Mouse (Mus musculus) fat pad, adult 2 months (tissue): ENCODE data around the gene Flt3.

Experiments used
- DNase-seq: peaks from one replicate; pipeline ENCODE4 v3.0.0-alpha.2; 2011; ENCODE audit warnings: low read depth, low spot score; ENCODE audit errors: extremely low read depth

Flt3 gene

GRCm38 (mm10) chr5:147417986-147418385, 17.7 kb upstream of the Flt3 start:
- DNase-seq = no peak

GRCm38 (mm10) chr5:147410585-147410984, 10.3 kb upstream of the Flt3 start:
- DNase-seq = no peak

- DNase-seq = no peak
These were observed 8.4 kb upstream of the Flt3 start for GRCm38 (mm10) chr5:147408731-147409130.

- DNase-seq = no peak
These were observed 5.8 kb upstream of the Flt3 start for GRCm38 (mm10) chr5:147406135-147406534.

- no peak for DNase-seq
These were observed 2.2 kb upstream of the Flt3 start for GRCm38 (mm10) chr5:147402505-147402904.

- no peak for DNase-seq
These were observed 735 bp upstream of the Flt3 start for GRCm38 (mm10) chr5:147401024-147401423.

- no peak for DNase-seq
These were observed 253 bp upstream of the Flt3 start for GRCm38 (mm10) chr5:147400505-147400979.

GRCm38 (mm10) chr5:147395050-147395449, 5.2 kb downstream of the Flt3 start:
- DNase-seq = no peak

- no peak for DNase-seq
These were observed 7.5 kb downstream of the Flt3 start for GRCm38 (mm10) chr5:147392667-147393213.

- DNase-seq = no peak
These were observed 9.5 kb downstream of the Flt3 start for GRCm38 (mm10) chr5:147390772-147391171.

- DNase-seq = no peak
These were observed 11.2 kb downstream of the Flt3 start for GRCm38 (mm10) chr5:147389052-147389451.

GRCm38 (mm10) chr5:147388376-147389008, 11.8 kb downstream of the Flt3 start:
- no peak for DNase-seq

GRCm38 (mm10) chr5:147386865-147387264, 13.4 kb downstream of the Flt3 start:
- no peak for DNase-seq

GRCm38 (mm10) chr5:147381396-147381795, 18.9 kb downstream of the Flt3 start:
- no peak for DNase-seq

- no peak for DNase-seq
These were observed 20.8 kb downstream of the Flt3 start for GRCm38 (mm10) chr5:147379481-147379880.

GRCm38 (mm10) chr5:147370276-147370675, 30.0 kb downstream of the Flt3 start:
- DNase-seq = no peak

- no peak for DNase-seq
These were observed 32.1 kb downstream of the Flt3 start for GRCm38 (mm10) chr5:147368221-147368620.

- no peak for DNase-seq
These were observed 34.1 kb downstream of the Flt3 start for GRCm38 (mm10) chr5:147365995-147366765.

- no peak for DNase-seq
These were observed 37.2 kb downstream of the Flt3 start for GRCm38 (mm10) chr5:147363054-147363453.

- DNase-seq = no peak
These were observed 41.8 kb downstream of the Flt3 start for GRCm38 (mm10) chr5:147358481-147358880.

- DNase-seq = no peak
These were observed 42.8 kb downstream of the Flt3 start for GRCm38 (mm10) chr5:147357536-147357935.
